Mouse (Mus musculus): ENCODE results near the gene Zkscan6. TPM values are rescaled to one million over a fixed set of nuclear protein-coding genes. Genes with fewer than 3 reads are reported as not detected.
A peak's percentile ranks its signal among the peaks of the same experiment; 100 is the strongest.

Gene Zkscan6
- polyA plus RNA-seq, 1 experiment, result 10.2 TPM

DNA sequence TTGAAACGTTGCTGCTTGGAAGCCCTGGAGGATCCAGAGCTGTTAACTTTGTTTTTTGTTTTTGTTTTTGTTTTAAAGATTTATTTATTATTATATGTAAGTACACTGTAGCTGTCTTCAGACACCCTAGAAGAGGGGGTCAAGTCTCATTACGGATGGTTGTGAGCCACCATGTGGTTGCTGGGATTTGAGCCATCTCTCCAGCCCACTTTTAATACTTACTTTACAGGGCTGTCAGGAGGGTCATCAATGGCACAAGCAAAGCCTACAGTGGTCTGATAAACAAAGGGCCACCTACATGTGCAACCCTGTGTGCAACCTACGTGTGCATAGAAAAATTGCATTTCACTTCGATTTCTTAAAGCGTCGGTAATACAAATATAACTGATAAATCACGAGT, 626 bp downstream of the Zkscan6 start:
- no peak for DNase-seq (ENCODE audit: extremely low spot score in 1 of 2, low spot score in 1 of 2)

DNA sequence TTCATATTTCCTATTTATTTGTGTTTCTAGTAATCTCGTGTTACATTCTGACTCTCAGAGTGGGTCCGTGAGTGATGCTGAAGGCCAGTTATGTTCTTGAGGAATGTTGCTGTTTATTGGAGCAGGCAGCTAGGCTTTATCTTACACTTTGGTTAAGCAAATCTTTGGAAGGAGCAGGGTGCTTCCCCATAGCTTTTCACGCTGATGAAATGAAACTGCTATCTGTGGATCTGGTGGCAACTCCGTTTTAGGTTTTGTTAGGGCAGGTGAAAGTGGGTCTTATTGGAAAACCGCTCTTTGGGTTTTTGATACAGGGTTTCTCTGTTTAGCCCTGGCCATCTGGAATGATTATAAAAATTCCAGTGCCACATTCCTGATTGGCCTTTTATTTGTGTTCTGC, 5.1 kb downstream of the Zkscan6 start:
- no peak for DNase-seq (ENCODE audit: extremely low spot score in 1 of 2, low spot score in 1 of 2)

- no peak for DNase-seq (ENCODE audit: extremely low spot score in 1 of 2, low spot score in 1 of 2)
Measured at GRCm38 (mm10) chr11:65814381-65814780, 7.4 kb downstream of the Zkscan6 start.

DNA sequence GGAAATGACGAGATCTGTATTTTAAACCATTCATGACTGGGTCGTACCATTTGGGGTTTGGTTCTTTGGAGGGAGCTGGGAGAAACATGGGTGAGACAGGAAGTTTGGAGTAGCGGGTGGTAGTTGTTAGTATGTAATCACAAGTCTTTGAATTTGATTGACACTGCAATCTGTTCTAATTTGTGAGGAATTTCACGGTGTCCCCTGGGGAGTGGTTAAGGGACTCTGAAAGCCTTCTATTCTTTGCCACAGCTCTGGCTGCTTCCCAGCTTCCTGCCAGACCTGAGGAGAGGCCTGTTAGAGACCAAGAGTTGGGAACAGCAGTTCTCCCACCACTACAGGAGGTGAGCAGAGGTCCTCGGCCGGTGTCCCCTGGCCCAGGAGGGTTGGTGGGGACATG, 9.3 kb downstream of the Zkscan6 start:
- DNase-seq (ENCODE audit: extremely low spot score in 1 of 2, low spot score in 1 of 2), result no peak

DNA sequence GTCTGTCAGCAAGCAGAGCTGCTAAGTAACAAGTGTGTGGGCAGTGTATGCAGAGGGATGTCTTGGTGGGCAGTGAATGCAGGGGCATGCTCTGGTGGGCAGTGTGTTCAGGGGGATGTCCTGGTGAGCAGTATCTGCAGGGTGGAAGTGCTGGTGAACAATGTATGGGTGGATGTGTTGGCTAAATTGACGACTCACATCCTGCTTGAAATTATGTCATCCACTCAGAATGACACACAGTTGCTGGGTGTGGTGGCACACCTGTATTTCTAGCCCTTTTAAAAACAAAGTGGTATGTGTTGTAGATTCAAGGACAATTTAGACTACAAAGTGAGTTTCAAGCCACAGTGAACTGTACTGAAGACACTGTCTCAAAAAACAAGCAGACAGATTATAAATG, 11.2 kb downstream of the Zkscan6 start:
- no peak for DNase-seq (ENCODE audit: extremely low spot score in 1 of 2, low spot score in 1 of 2)

- peak in 1 of 2 experiments; percentile 32 for DNase-seq (ENCODE audit: extremely low spot score in 1 of 2, low spot score in 1 of 2)
Measured at GRCm38 (mm10) chr11:65820280-65820679, 13.3 kb downstream of the Zkscan6 start.

- DNase-seq (ENCODE audit: extremely low spot score in 1 of 2, low spot score in 1 of 2), result peak; percentile 31 to 83
Measured at GRCm38 (mm10) chr11:65820877-65821276, 13.9 kb downstream of the Zkscan6 start.

DNA sequence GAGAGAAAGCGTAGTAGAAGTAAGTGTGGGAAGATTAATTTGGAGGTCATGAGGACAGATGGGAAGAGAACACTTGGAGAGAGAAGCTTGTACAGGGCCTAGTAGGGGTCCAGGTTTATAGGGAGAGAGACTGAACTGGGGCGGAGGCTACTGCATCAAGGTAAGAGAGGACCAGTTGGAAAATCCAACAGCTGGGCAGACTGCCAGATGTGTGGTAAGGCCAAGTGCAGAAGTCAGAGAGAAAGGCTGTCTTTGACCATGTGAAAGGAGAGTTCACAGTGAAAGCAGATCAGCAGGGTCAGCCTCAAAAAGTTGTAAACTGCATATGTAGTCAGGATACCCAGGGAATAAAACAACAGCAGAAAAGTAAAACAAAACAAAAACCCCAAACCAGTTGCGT, 17.6 kb downstream of the Zkscan6 start:
- no peak for DNase-seq (ENCODE audit: extremely low spot score in 1 of 2, low spot score in 1 of 2)

DNA sequence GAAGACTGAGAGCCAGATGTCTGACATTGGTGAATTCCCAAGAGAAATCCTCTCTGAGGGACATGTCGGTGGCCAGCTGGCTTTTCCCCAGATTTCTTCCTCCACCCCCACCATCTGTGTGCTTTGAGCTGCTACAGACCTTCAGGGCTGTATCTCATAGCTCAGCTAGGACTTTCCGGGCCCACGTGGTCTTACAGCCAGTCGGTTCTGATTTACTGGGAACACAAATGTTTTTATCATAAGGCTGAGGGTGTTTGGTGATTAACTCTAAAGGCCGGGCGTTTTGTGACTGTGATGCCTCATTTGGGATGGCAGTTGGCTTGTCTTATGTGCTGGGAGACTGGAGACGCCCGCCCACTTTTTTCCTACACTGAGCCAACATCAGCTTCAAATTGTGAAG, 32.0 kb downstream of the Zkscan6 start:
- DNase-seq (ENCODE audit: extremely low spot score in 1 of 2, low spot score in 1 of 2), result peak; percentile 28 to 60

DNA sequence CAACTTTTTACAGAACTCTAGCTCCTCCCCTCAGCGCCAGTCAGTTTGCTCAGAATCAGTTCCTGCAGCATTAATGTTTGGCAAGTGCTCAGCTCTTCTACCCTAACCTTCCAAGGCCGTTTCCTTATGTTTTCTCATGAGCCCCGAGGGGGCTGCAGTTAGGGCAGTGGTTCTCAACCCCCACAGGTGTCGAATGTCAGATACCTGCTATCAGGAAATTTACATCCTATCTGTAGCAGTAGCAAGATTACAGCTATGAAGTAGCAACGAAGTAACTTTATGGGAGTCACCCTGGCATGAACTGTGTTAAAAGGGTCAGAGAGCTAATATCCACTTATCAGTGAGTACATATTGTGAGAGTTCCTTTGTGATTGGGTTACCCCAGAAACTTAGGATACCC, 39.5 kb downstream of the Zkscan6 start:
- no peak for DNase-seq (ENCODE audit: extremely low spot score in 1 of 2, low spot score in 1 of 2)

DNA sequence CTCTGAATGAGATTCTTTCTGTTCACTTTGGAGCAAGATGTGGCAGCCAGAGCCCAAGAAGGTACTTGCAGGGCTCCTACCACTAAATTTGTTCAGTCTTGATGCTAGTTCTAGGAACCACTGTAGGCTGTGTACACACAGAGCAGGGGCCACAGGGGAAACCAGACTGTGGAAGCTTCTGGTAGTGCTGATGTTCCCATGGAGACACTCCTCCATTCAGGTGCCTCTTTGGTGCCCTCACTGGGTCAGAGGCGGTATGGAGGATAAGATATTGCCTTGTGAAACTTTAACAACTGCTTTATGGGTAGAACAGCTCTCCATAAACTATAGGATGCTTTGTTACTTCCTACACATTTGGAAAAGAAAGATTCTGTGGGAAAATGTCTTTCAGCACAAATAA, 45.1 kb downstream of the Zkscan6 start:
- DNase-seq (ENCODE audit: extremely low spot score in 1 of 2, low spot score in 1 of 2), result peak in 1 of 2 experiments; percentile 18

GRCm38 (mm10) chr11:65861476-65861875, 54.5 kb downstream of the Zkscan6 start:
- DNase-seq (ENCODE audit: extremely low spot score in 1 of 2, low spot score in 1 of 2), result no peak

GRCm38 (mm10) chr11:65877146-65877775, 70.3 kb downstream of the Zkscan6 start:
- no peak for DNase-seq (ENCODE audit: extremely low spot score in 1 of 2, low spot score in 1 of 2)

Other genes with a start within 250 kb of the Zkscan6 start
- gene Map2k4, start 18.9 kb upstream of the Zkscan6 start, polyA plus RNA-seq (2012; rRNA removed), result 115 and 125 TPM in 2 replicates